Mouse (Mus musculus) E14TG2a.4 (cell line): ENCODE measurements around the gene Dcaf10.
A peak's percentile ranks its signal among the peaks of the same experiment; 100 is the strongest.
"Not testable (repeated sequence)": the region's sequence is repeated elsewhere in the genome, so short reads cannot be mapped to it uniquely, and the experiment has no call there.

ENCODE experiments used
- H3K27me3 ChIP-seq: 2 replicates; pipeline ENCODE4 v1.6.1; 2014; ENCODE audit warnings: low read length, control low read depth; ENCODE audit not compliant: insufficient read depth
- H3K36me3 ChIP-seq: 2 replicates; pipeline ENCODE4 v1.6.1; 2014; ENCODE audit warnings: low read length, control low read depth; ENCODE audit not compliant: insufficient read depth
- H3K4me1 ChIP-seq: replicated peaks from 2 replicates; pipeline ENCODE4 v1.6.1; 2014; ENCODE audit warnings: low read depth, low read length, control low read depth
- H3K4me3 ChIP-seq: replicated peaks from 2 replicates; pipeline ENCODE4 v1.5.1; 2014; ENCODE audit warnings: mild to moderate bottlenecking, low read length
- H3K9me3 ChIP-seq: 2 replicates; pipeline ENCODE4 v1.6.1; 2014; ENCODE audit warnings: low read length, control low read depth
- CTCF ChIP-seq: conservative IDR thresholded peaks from 2 replicates; pipeline ENCODE4 v1.5.1; 2014; ENCODE audit warnings: low read length
- NANOG ChIP-seq: IDR thresholded peaks from 2 replicates; pipeline ENCODE4 v1.6.1; 2014; ENCODE audit warnings: borderline replicate concordance, low read length, mixed read lengths
- POU5F1 ChIP-seq: IDR thresholded peaks from 2 replicates; pipeline ENCODE4 v1.6.1; 2014; ENCODE audit warnings: low read length, borderline replicate concordance

Gene Dcaf10

GRCm38 (mm10) chr4:45332466-45332865 lies 9.4 kb upstream of the Dcaf10 start:
- Histone ChIP-seq H3K27me3 (peaks cover 6% of the 10 kb centered on the region), H3K36me3 (no peaks in the 10 kb centered on the region), H3K4me3 (no peak overlapping the region), H3K4me1 (0 out of 2 replicates have a peak, but pooled peaks cover 5% of the 10 kb centered on the region), H3K9me3 (peaks cover 11% of the 10 kb centered on the region; the same call in 1 of the 2 replicates)
- no peak for TF ChIP-seq CTCF
- TF ChIP-seq NANOG, result no peak
- TF ChIP-seq POU5F1, result no peak

DNA sequence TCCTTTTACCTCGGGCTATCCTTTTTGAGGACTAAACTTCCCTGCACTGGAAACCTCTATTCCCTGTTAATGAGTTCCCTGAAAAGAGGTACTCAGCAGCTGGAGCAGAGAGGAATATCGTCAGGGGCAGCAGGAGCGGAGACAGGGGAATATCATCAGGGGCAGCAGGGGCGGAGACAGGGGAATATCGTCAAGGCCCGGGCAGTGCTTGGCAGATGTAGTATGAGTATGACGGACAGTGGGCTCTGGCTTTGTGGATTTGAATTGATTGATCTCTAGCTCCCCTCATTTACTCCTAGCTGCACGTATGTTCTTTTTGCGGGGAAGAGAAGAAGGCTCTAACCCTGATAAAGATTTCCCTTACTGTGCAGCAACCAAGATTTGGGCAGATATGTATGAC lies 675 bp upstream of the Dcaf10 start:
- H3K4me1 ChIP-seq, result peaks cover 19% of the 10 kb centered on the region
- peaks cover 4% of the 10 kb centered on the region; the same call in 1 of the 2 replicates for H3K27me3 ChIP-seq
- H3K36me3 ChIP-seq, result 0 out of 2 replicates have a peak, but pooled peaks cover 8% of the 10 kb centered on the region
- TF ChIP-seq CTCF (no peak), NANOG (no peak), POU5F1 (no peak)
- no peaks in the 10 kb centered on the region for H3K9me3 ChIP-seq
- peak overlapping the region; percentile 92 for H3K4me3 ChIP-seq

DNA sequence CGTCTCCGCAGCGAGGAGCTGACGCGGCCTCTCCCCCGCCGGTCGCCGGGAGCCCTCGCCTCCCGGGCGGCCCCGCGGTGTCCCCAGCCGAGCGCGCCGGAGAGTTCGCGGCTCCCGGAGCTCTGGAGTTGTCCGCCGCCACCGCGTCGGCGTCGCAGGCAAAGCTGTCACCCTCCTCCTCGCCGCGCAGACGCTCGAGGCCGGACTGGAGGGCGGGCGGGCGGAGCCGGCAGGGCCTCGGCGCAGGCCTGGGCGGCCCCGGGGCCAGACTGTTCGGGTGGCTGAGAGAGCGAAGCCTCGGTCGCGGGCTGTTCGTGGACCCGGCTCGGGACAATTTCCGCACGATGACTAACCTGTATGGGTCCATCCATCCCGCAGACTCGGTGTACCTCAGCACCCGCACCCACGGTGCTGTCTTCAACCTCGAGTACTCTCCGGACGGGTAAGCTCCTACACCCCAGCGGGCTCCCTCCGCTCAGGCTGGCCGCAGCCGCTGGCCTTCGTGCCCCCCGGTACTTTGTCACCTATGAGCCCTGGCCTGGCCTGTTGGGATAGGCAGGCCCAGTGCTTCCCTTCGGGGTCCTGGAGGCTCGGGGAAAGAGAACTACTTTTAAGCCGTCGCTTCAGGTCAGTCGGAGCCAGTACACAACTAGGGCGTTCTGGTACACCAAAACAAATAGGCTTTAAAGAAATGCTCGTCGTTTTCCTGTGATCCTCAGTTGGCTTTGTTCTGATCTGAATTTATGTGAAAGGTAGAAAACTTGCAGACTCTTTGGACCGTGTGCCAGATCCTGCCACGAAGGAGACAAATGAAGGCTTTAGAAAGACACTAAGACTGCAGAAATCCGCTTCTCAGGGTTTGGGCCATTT lies 620 bp downstream of the Dcaf10 start, which contains the start of gene Exosc3:
Gene Exosc3, minus strand, starts transcription at position 447 of the 870 bp plus-strand sequence.
- Histone ChIP-seq H3K9me3 (no peaks in the 10 kb centered on the region), H3K4me1 (peaks cover 20% of the 10 kb centered on the region), H3K36me3 (peaks cover 14% of the 10 kb centered on the region; the same call in 1 of the 2 replicates), H3K4me3 (peak within 1 kb of the TSS; percentile 92), H3K27me3 (peaks cover 4% of the 10 kb centered on the region; the same call in 1 of the 2 replicates)
- TF ChIP-seq NANOG, result no peak
- TF ChIP-seq POU5F1, result no peak
- TF ChIP-seq CTCF, result no peak

DNA sequence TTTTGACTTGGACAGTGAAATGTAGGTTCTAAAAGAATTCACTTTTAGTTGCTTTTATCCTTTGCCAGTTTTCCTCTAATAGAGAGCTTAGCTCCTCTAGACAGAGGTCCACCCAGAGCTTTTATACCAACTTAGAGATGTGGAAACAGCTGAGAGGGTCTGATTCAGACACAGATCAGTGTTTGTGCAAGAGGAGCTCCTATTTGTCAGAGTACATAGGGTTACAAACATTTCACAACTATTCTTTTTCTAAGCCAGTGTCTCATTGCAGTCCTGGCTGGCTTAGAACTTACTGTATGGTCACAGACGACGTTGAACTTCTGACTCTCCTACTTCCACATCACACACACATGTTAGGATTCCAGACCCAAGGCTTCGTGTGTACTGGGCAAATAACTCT lies 14.8 kb downstream of the Dcaf10 start:
- H3K9me3 ChIP-seq, result no peaks in the 10 kb centered on the region
- H3K4me1 ChIP-seq, result peaks cover 5% of the 10 kb centered on the region
- H3K27me3 ChIP-seq, result no peaks in the 10 kb centered on the region
- H3K36me3 ChIP-seq, result 0 out of 2 replicates have a peak, but pooled peaks cover 8% of the 10 kb centered on the region
- no peak overlapping the region for H3K4me3 ChIP-seq
- no peak for TF ChIP-seq POU5F1

- H3K9me3 ChIP-seq, result no peaks in the 10 kb centered on the region
- no peaks in the 10 kb centered on the region for H3K4me1 ChIP-seq
- no peak overlapping the region for H3K4me3 ChIP-seq
- peaks cover 36% of the 10 kb centered on the region for H3K36me3 ChIP-seq
- H3K27me3 ChIP-seq, result no peaks in the 10 kb centered on the region
- TF ChIP-seq POU5F1 (no peak), CTCF (no peak), NANOG (no peak)
Observed at GRCm38 (mm10) chr4:45371261-45371660, 29.4 kb downstream of the Dcaf10 start.

- TF ChIP-seq POU5F1 (no peak), CTCF (no peak), NANOG (no peak)
- peaks cover 2% of the 10 kb centered on the region for H3K9me3 ChIP-seq
- no peak overlapping the region for H3K4me3 ChIP-seq
- no peaks in the 10 kb centered on the region for H3K27me3 ChIP-seq
- no peaks in the 10 kb centered on the region for H3K4me1 ChIP-seq
- peaks cover 41% of the 10 kb centered on the region for H3K36me3 ChIP-seq
Observed at GRCm38 (mm10) chr4:45374879-45375278, 33.0 kb downstream of the Dcaf10 start.

GRCm38 (mm10) chr4:45376573-45376972 lies 34.7 kb downstream of the Dcaf10 start:
- Histone ChIP-seq H3K4me1 (no peaks in the 10 kb centered on the region), H3K27me3 (no peaks in the 10 kb centered on the region), H3K9me3 (peaks cover 17% of the 10 kb centered on the region), H3K4me3 (no peak overlapping the region), H3K36me3 (peaks cover 36% of the 10 kb centered on the region)
- TF ChIP-seq NANOG (no peak), CTCF (no peak), POU5F1 (no peak)

- H3K36me3 ChIP-seq, H3K4me1 ChIP-seq, H3K4me3 ChIP-seq, H3K27me3 ChIP-seq: not testable (repeated sequence)
- peaks cover 39% of the 10 kb centered on the region for H3K9me3 ChIP-seq
Observed at GRCm38 (mm10) chr4:45380903-45381580, 39.1 kb downstream of the Dcaf10 start.

- not testable (repeated sequence) for H3K27me3 ChIP-seq, H3K36me3 ChIP-seq, H3K4me3 ChIP-seq, H3K4me1 ChIP-seq
- H3K9me3 ChIP-seq, result peaks cover 45% of the 10 kb centered on the region
Observed at GRCm38 (mm10) chr4:45382133-45382532, 40.2 kb downstream of the Dcaf10 start.

DNA sequence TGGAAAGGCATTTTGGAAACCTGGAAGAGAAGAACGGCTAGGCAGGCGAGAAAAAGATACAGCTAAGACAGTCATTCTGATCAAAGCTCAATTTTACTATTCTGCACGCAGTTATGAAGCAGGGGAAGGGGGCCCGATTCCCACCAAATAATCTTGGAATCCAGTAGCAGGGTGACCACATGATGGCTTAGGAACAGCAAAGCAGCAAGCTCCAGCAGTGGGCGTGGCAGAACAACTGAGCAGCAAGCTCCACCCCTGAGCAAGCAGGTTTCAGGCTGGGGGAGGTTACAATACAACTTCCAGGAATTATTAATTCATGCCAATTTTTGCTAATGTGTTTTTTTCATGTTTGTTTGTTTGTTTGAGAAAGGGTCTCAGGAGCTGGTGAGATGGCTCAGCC lies 45.4 kb downstream of the Dcaf10 start:
- H3K27me3 ChIP-seq, H3K4me1 ChIP-seq, H3K4me3 ChIP-seq, H3K36me3 ChIP-seq: not testable (repeated sequence)
- H3K9me3 ChIP-seq, result peaks cover 21% of the 10 kb centered on the region
